Mouse (Mus musculus) megakaryocyte, embryonic 14.5 days (primary cell): Measurements from ENCODE around the gene Pgs1. TPM values are rescaled to one million over a fixed set of nuclear protein-coding genes. Genes with fewer than 3 reads are reported as not detected.

Experiments
- H3K27me3 ChIP-seq: replicated peaks from 2 replicates; pipeline ENCODE3; 2012; ENCODE audit warnings: inconsistent platforms
- H3K36me3 ChIP-seq: replicated peaks from 2 replicates; pipeline ENCODE3; 2012; ENCODE audit warnings: low read length, inconsistent platforms, mixed read lengths
- H3K4me1 ChIP-seq: 2 replicates; pipeline ENCODE4 v1.6.1; 2012; ENCODE audit warnings: inconsistent platforms
- H3K4me3 ChIP-seq: replicated peaks from 2 replicates; pipeline ENCODE3; 2012; ENCODE audit warnings: moderate library complexity, mild to moderate bottlenecking, inconsistent platforms
- H3K9me3 ChIP-seq: 2 replicates; pipeline ENCODE4 v1.6.1; 2012; ENCODE audit warnings: inconsistent platforms
- FLI1 ChIP-seq: IDR thresholded peaks from 2 replicates; pipeline ENCODE4 v1.6.1; 2012; ENCODE audit warnings: low read length, inconsistent platforms, mixed read lengths
- GATA1 ChIP-seq: IDR thresholded peaks from 3 replicates; pipeline ENCODE4 v1.6.1; 2012; ENCODE audit warnings: mixed read lengths, low read length, inconsistent platforms, borderline replicate concordance
- polyA plus RNA-seq: library from polyadenylated mRNA; stranded (reverse); fragments of >175 nt; gene quantifications from 2 replicates; pipeline ENCODE4 v1.2.3, GENCODE M21; 2012; ENCODE audit warnings: low replicate concordance; ENCODE audit not compliant: insufficient read depth

The Pgs1 gene
- polyA plus RNA-seq, 1 experiment = 43.0 TPM

DNA sequence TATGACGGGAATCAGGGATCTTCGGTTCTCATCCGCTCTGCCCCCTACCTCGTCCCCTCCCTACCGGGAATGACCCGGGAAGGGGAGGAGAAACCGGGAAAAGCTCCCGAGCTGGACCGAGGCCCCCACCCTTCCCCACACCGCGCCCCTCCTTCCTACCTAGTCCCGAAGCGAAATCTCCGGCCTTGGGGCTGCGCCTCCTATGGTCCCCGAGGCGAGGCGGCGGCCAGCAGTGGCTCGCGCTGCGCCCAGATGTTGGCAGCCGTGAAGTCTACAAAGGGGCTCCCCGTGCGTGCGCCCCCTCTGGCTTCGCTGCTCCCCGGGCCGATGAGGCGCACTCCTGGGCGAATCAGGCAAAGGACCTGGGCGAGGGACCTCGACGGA lies 17.4 kb upstream of the Pgs1 start:
- Histone ChIP-seq H3K36me3 (peaks cover 34% of the 10 kb centered on the region), H3K4me1 (peaks cover 87% of the 10 kb centered on the region), H3K27me3 (no peaks in the 10 kb centered on the region)

DNA sequence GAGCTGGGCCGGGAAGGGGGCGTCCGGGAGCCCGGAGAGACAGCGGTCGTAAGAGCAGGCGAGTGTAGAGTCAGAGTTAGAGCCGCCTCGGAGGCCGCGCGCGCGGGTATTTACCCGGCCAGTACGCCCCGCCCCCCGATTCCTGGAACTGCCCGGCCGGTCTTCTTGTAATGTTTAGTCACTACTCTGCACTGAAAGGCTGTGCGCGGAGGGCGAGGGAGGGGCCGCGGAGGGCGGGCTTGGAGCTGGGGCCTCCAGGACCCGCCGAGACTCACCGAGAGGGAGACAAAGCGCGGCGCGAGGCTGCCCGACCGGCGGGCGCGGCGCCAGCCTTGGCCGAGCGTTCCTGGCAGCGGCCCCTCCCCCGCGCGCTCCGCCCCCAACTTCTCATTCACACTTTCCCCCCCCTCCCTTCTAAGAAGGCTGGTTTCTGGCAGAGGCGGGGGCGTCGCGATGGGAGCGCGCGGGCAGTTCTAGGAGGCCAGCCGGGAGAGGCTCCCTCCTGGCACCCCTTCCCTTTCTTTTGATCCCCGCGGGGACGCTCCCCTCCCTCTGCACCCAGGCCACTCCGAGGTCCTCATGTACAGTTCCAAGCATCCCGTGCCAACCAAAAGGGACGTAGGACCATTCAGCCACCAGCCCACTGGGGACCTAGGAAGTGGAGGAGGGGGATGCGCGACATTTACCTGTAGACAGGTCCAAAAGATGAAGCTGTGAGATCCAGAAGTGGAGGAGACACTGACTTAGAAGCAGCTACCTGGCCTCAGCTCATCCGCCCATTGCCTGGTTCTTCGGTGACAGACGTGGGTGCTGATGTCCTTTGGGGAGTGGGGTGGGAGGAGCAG lies 16.8 kb upstream of the Pgs1 start:
- Histone ChIP-seq H3K4me3 (peak overlapping the region; percentile 97), H3K36me3 (peaks cover 34% of the 10 kb centered on the region), H3K27me3 (no peaks in the 10 kb centered on the region), H3K9me3 (no peaks in the 10 kb centered on the region), H3K4me1 (peaks cover 87% of the 10 kb centered on the region)
- TF ChIP-seq GATA1 (no peak), FLI1 (no peak)

More for the DNA sequence above, 17.4 kb upstream of the Pgs1 start:
- TF ChIP-seq FLI1 (no peak), GATA1 (no peak)
- Histone ChIP-seq H3K4me3 (peak overlapping the region; percentile 97), H3K9me3 (no peaks in the 10 kb centered on the region)

GRCm38 (mm10) chr11:117969945-117970872 lies 15.9 kb upstream of the Pgs1 start, which contains the start of gene Socs3:
Gene Socs3, minus strand, starts transcription at chr11:117970047.
- Histone ChIP-seq H3K36me3 (peaks cover 31% of the 10 kb centered on the region), H3K27me3 (no peaks in the 10 kb centered on the region), H3K4me3 (peak within 1 kb of the TSS; percentile 97), H3K4me1 (peaks cover 87% of the 10 kb centered on the region), H3K9me3 (no peaks in the 10 kb centered on the region)
- TF ChIP-seq GATA1 (no peak), FLI1 (no peak)

- H3K9me3 ChIP-seq = no peaks in the 10 kb centered on the region
- TF ChIP-seq FLI1 (no peak), GATA1 (no peak)
- peaks cover 22% of the 10 kb centered on the region for H3K36me3 ChIP-seq
- peaks cover 87% of the 10 kb centered on the region for H3K4me1 ChIP-seq
- H3K4me3 ChIP-seq = no peak overlapping the region
- no peaks in the 10 kb centered on the region for H3K27me3 ChIP-seq
Observed at GRCm38 (mm10) chr11:117971100-117971499, 15.0 kb upstream of the Pgs1 start.

DNA sequence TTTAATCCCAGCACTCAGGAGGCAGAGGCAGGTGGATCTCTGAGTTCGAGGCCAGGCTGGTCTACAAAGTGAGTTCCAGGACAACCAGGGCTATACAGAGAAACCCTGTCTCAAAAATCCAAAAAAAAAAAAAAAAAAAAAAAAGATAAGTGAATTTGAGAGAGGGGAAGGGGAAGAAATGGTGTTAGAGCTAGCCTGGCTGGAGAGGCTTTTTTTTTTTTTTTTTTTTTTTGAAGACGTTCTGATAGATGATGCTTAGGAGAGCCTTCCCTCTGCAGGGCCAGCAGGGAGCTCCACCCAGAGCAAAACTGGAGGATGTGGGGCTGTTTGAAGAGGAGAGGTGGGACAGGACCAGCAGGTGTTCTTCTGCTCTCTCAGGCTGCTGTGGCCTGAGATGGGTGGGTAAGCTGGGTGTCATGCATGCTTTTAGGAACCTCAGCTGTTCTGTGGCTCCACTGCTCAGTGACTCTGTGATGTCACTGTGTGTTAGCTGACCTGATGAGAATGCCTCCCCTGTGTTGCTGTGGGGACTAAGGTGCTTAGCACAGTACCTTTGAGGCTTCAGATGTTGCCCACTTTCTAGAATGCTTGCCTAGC lies 14.3 kb upstream of the Pgs1 start:
- H3K36me3 ChIP-seq = peaks cover 15% of the 10 kb centered on the region
- H3K4me3 ChIP-seq = peak overlapping the region; percentile 56
- peaks cover 87% of the 10 kb centered on the region for H3K4me1 ChIP-seq
- H3K27me3 ChIP-seq = no peaks in the 10 kb centered on the region
- TF ChIP-seq FLI1 (no peak), GATA1 (no peak)
- no peaks in the 10 kb centered on the region for H3K9me3 ChIP-seq

DNA sequence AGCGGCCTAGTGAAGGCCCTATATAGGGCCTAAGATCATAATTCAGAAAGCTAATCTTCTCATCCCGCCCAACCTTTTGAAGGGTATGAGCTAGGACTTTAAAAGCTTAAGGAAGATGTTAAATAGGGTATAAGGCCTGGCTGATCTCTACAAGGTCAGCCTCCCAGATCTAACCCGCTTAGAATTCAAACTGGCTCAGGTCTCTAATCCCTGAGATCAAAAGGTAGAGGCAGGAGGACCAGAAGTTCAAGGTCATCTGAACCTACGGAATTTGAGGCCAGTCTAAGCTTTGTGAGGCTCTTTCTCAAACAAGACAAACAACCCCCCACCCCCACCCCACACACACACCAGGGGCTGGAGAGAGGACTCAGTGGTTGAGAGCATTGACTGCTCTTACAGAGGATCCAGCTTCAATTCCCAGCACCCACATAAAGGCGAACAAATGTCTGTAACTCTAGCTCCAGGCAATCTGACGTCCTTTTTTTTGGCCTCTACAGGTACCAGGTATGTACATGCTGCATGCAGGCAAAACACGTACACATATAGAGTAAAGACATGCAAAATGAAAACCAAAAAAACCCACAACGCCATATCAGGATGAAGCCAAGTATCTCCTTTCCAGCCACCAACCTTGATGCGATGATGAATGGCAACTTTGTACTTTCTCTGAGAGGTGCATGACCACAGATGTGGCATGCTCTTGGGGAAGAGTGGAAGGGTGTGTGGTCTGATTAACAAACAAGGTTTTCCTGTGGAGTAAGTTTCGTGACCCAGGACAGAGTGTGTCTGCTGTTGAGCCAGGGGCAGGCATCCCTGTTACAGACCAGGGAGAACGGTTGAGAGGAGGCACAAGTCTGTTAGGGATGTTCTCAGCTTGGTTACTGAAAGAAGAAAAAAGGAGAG lies 13.2 kb upstream of the Pgs1 start:
- Histone ChIP-seq H3K27me3 (no peaks in the 10 kb centered on the region), H3K9me3 (no peaks in the 10 kb centered on the region), H3K4me3 (peak overlapping the region; percentile 69), H3K36me3 (peaks cover 4% of the 10 kb centered on the region), H3K4me1 (peaks cover 87% of the 10 kb centered on the region)
- TF ChIP-seq GATA1 (no peak), FLI1 (no peak)

DNA sequence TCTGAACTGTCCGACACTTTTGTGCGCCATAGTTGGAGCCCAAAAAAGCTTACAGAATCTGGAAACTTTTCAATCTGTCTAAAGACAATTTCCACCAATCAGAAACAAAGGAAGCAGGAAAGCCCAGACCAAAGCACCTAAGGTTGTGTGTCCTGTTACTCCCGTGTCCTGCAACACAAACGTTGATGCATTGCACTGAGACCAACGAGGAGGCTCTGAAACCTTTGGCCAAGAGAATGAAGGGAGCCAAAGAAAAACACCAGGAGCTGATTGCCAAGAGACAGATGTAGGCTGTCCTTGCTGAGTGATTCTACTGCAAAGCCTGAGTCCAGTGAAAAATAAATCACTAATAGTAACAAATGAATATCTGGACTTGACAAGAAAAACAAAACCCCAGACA lies 12.5 kb upstream of the Pgs1 start:
- TF ChIP-seq FLI1 (no peak), GATA1 (no peak)

GRCm38 (mm10) chr11:117974327-117975125 lies 11.6 kb upstream of the Pgs1 start:
- Histone ChIP-seq H3K36me3 (no peaks in the 10 kb centered on the region), H3K27me3 (no peaks in the 10 kb centered on the region), H3K4me1 (peaks cover 99% of the 10 kb centered on the region), H3K9me3 (no peaks in the 10 kb centered on the region), H3K4me3 (peak overlapping the region; percentile 82)
- TF ChIP-seq FLI1 = no peak
- no peak for TF ChIP-seq GATA1

More for the DNA sequence above, 12.5 kb upstream of the Pgs1 start:
- Histone ChIP-seq H3K36me3 (no peaks in the 10 kb centered on the region), H3K4me3 (no peak overlapping the region), H3K4me1 (peaks cover 91% of the 10 kb centered on the region), H3K27me3 (no peaks in the 10 kb centered on the region), H3K9me3 (no peaks in the 10 kb centered on the region)
